Mouse (Mus musculus) kidney, postnatal 4 days (tissue): Measurements from ENCODE around the gene Evi5l.

ENCODE experiments used
- DNase-seq, 2 experiments: peaks; one replicate each; pipeline ENCODE4 v3.0.0; 2021; ENCODE audit warnings: mixed read lengths in 2 of 2

Gene Evi5l

GRCm38 (mm10) chr8:4205246-4206123, 39.1 kb downstream of the Evi5l start:
- peak; percentile 18 to 40 for DNase-seq

GRCm38 (mm10) chr8:4206182-4207015, 40.0 kb downstream of the Evi5l start:
- DNase-seq = peak; percentile 20 to 41

GRCm38 (mm10) chr8:4207016-4207350, 40.6 kb downstream of the Evi5l start:
- no peak for DNase-seq

- DNase-seq = no peak
Observed at GRCm38 (mm10) chr8:4211097-4211496, 44.7 kb downstream of the Evi5l start.

- peak; percentile 44 to 54 for DNase-seq
Observed at GRCm38 (mm10) chr8:4212809-4213209, 46.4 kb downstream of the Evi5l start.

GRCm38 (mm10) chr8:4213210-4214005, 47.0 kb downstream of the Evi5l start:
- DNase-seq = peak; percentile 72 to 80

- DNase-seq = peak; percentile 62 to 70
Observed at GRCm38 (mm10) chr8:4214006-4214980, 47.9 kb downstream of the Evi5l start.

GRCm38 (mm10) chr8:4216296-4216695, 49.9 kb downstream of the Evi5l start:
- no peak for DNase-seq

- peak; percentile 53 to 68 for DNase-seq
Observed at GRCm38 (mm10) chr8:4216791-4217621, 50.6 kb downstream of the Evi5l start, which contains the start of gene Prr36. Gene Prr36, minus strand, starts transcription at chr8:4217459.

GRCm38 (mm10) chr8:4219617-4220016, 53.2 kb downstream of the Evi5l start:
- no peak for DNase-seq

GRCm38 (mm10) chr8:4222059-4222458, 55.7 kb downstream of the Evi5l start:
- DNase-seq = no peak

GRCm38 (mm10) chr8:4226323-4226722, 60.0 kb downstream of the Evi5l start:
- DNase-seq = no peak

GRCm38 (mm10) chr8:4226739-4227347, 60.5 kb downstream of the Evi5l start, which contains the start of gene Lrrc8e:
Gene Lrrc8e, plus strand, starts transcription at chr8:4226827.
- peak; percentile 42 to 64 for DNase-seq

GRCm38 (mm10) chr8:4227919-4228318, 61.6 kb downstream of the Evi5l start:
- no peak for DNase-seq

GRCm38 (mm10) chr8:4229784-4230183, 63.4 kb downstream of the Evi5l start:
- no peak for DNase-seq

- no peak for DNase-seq
Observed at GRCm38 (mm10) chr8:4230612-4231351, 64.4 kb downstream of the Evi5l start.

GRCm38 (mm10) chr8:4237814-4238433, 71.6 kb downstream of the Evi5l start:
- DNase-seq = peak; percentile 21 to 57

GRCm38 (mm10) chr8:4238434-4239192, 72.2 kb downstream of the Evi5l start, which contains the start of the genes Map2k7 and Gm49320:
Gene Map2k7, plus strand, starts transcription at chr8:4238740.
Gene Gm49320, plus strand, starts transcription at chr8:4238865.
- DNase-seq = peak; percentile 100
